Mouse (Mus musculus) left cerebral cortex, postnatal 10 days (tissue): ENCODE data around the gene Mllt10. TPM values are rescaled to one million over a fixed set of nuclear protein-coding genes. Genes with fewer than 3 reads are reported as not detected.

Source experiments
- DNase-seq, 2 experiments: peaks; one replicate each; pipeline ENCODE4 v3.0.0; 2021 to 2022; ENCODE audit warnings: low spot score in 2 of 2, mixed read lengths in 1 of 2; ENCODE audit errors: extremely low spot score in 1 of 2
- intact Hi-C: fragments of 180-260 bp; cut with DNase I; formaldehyde crosslinking; loops from one replicate; pipeline ENCODE4 v1.15.1; 2025
- microRNA-seq: library from miRNA; unstranded; fragments of <30 nt; microRNA quantifications from one replicate; pipeline ENCODE4 v1.2.0, GENCODE M21; 2022
- total RNA-seq, 2 experiments: library from RNA; stranded (reverse); gene quantifications; 2 replicates each; pipeline ENCODE4 v1.2.3; 2021

The Mllt10 gene
- total RNA-seq, 2 experiments from 2014 or later = 40.2 to 41.9 TPM

GRCm38 (mm10) chr2:18209211-18209823 is 154.3 kb downstream of the Mllt10 start:
- intact Hi-C loops = loop anchor here (5.0 kb wide), 1 partner anchor 182 kb away; no protein-coding TSS in a partner anchor
- DNase-seq = no peak

GRCm38 (mm10) chr2:18209948-18210347 is 154.9 kb downstream of the Mllt10 start:
- DNase-seq = no peak
- intact Hi-C loops = loop anchor here (5.0 kb wide), 1 partner anchor 183 kb away; no protein-coding TSS in a partner anchor

- no peak for DNase-seq
- intact Hi-C loops = no loop called here
These were observed 159.0 kb downstream of the Mllt10 start for GRCm38 (mm10) chr2:18214031-18214430.

- intact Hi-C loops = no loop called here
- DNase-seq = no peak
These were observed 162.8 kb downstream of the Mllt10 start for GRCm38 (mm10) chr2:18217867-18218266.

GRCm38 (mm10) chr2:18218500-18218899 is 163.5 kb downstream of the Mllt10 start:
- intact Hi-C loops = no loop called here
- DNase-seq = no peak

GRCm38 (mm10) chr2:18219136-18219535 is 164.1 kb downstream of the Mllt10 start:
- intact Hi-C loops = no loop called here

GRCm38 (mm10) chr2:18219569-18219968 is 164.5 kb downstream of the Mllt10 start:
- peak in 1 of 2 experiments; percentile 34 for DNase-seq
- intact Hi-C loops = no loop called here

More at GRCm38 (mm10) chr2:18219136-18219535, 164.1 kb downstream of the Mllt10 start:
- DNase-seq = no peak

- intact Hi-C loops = no loop called here
- DNase-seq = no peak
These were observed 173.5 kb downstream of the Mllt10 start for GRCm38 (mm10) chr2:18228486-18229062.

GRCm38 (mm10) chr2:18229279-18229678 is 174.2 kb downstream of the Mllt10 start:
- no peak for DNase-seq

GRCm38 (mm10) chr2:18231143-18231542 is 176.1 kb downstream of the Mllt10 start:
- DNase-seq = no peak
- intact Hi-C loops = no loop called here

More at GRCm38 (mm10) chr2:18229279-18229678, 174.2 kb downstream of the Mllt10 start:
- intact Hi-C loops = no loop called here

- no peak for DNase-seq
- intact Hi-C loops = no loop called here
These were observed 178.0 kb downstream of the Mllt10 start for GRCm38 (mm10) chr2:18232883-18233567.

- intact Hi-C loops = no loop called here
- DNase-seq = no peak
These were observed 180.5 kb downstream of the Mllt10 start for GRCm38 (mm10) chr2:18235524-18235923.

GRCm38 (mm10) chr2:18249224-18249623 is 194.2 kb downstream of the Mllt10 start:
- DNase-seq = no peak
- intact Hi-C loops = no loop called here

Small RNA genes lying within 50 kb of the gene (microRNA-seq; reads per million reads assigned to microRNA genes)
- gene Gm23638 (not detected), gene Mir7655 (3.2 reads per million, percentile 4 among the genes with 10 or more reads in this experiment)

Other genes with a start within 250 kb of the Mllt10 start
- not detected for gene H2al2a, start 58.3 kb upstream of the Mllt10 start, total RNA-seq
- 1 to 10 TPM; 2.5 to 2.7 TPM for gene A930004D18Rik, start 17.5 kb upstream of the Mllt10 start, total RNA-seq
- 1 to 10 TPM; 6.7 to 8.2 TPM for gene Skida1, start 6.2 kb upstream of the Mllt10 start, total RNA-seq